ENCODE assay signal across 21 mouse cellular contexts in genomic region chr10:120848677-120849076, GRCm38 (mm10). TPM values are rescaled to one million over a fixed set of nuclear protein-coding genes. Genes with fewer than 3 reads are reported as not detected.
A peak's percentile ranks its signal among the peaks of the same experiment; 100 is the strongest.
DNase-seq lines count a peak whose midpoint lies in the region; ATAC-seq and TF ChIP-seq lines count a peak whose summit lies in the region.
"Had no signal": no experiment of that assay in that cellular context is flagged by ENCODE, and none has a peak within 500 bp of the region (broad histone marks: within the 10 kb centered on the region; RNA-seq: fewer than 3 reads in every experiment).

No protein-coding gene starts in this region.

- H3K4me2 ChIP-seq in forebrain, postnatal 0 days (ENCODE audit: low read depth) = no peak overlapping the region
- H3K4me2 ChIP-seq: forebrain, embryonic 15.5 days; heart, embryonic 13.5 days; hindbrain, embryonic 15.5 days had no signal

- peaks cover 14% of the 10 kb centered on the region for H3K36me3 ChIP-seq in forebrain, embryonic 10.5 days (replicated peaks)
- H3K36me3 ChIP-seq in forebrain, postnatal 0 days (ENCODE audit: insufficient read depth) = no peaks in the 10 kb centered on the region
- no peaks in the 10 kb centered on the region for H3K36me3 ChIP-seq in macrophage (ENCODE audit: inconsistent target)
- H3K36me3 ChIP-seq: forebrain, embryonic 15.5 days; G1E; hindbrain, embryonic 15.5 days had no signal

- WGBS in forebrain, embryonic 10.5 days = 80% methylated on average over 7 of the region's 7 CpGs
- WGBS in forebrain, postnatal 0 days = 75% methylated on average over 7 of the region's 7 CpGs
- 35% methylated on average over 7 of the region's 7 CpGs for WGBS in macrophage (ENCODE audit: missing documents)

- peak overlapping the region; percentile 58 for H3K27ac ChIP-seq in forebrain, embryonic 10.5 days
- H3K27ac ChIP-seq in forebrain, postnatal 0 days (ENCODE audit: low read depth, low read length) = no peak overlapping the region
- peak overlapping the region; percentile 36 for H3K27ac ChIP-seq in bone marrow macrophage, adult 2 months (ENCODE audit: insufficient read depth, low read depth, low read length)
- H3K27ac ChIP-seq in macrophage = peak overlapping the region; percentile 52
- H3K27ac ChIP-seq: forebrain, embryonic 15.5 days; gastrocnemius, adult 2 months; heart, embryonic 13.5 days; hindbrain, embryonic 15.5 days had no signal

- TF ChIP-seq POLR2A in bone marrow macrophage, adult 2 months (IDR thresholded peaks at IDR 0.05; ENCODE audit: borderline replicate concordance, low read depth, low read length) = no peak

- H3K4me1 ChIP-seq in forebrain, embryonic 10.5 days = peaks cover 55% of the 10 kb centered on the region
- no peaks in the 10 kb centered on the region for H3K4me1 ChIP-seq in forebrain, postnatal 0 days (ENCODE audit: insufficient read depth)
- peaks cover 7% of the 10 kb centered on the region for H3K4me1 ChIP-seq in bone marrow macrophage, adult 2 months (ENCODE audit: control insufficient read depth, insufficient read depth, low read length)

- peaks cover 6% of the 10 kb centered on the region for H3K27me3 ChIP-seq in forebrain, embryonic 10.5 days (ENCODE audit: poor library complexity, severe bottlenecking)
- no peaks in the 10 kb centered on the region; the same call in none of the 2 replicates for H3K27me3 ChIP-seq in forebrain, postnatal 0 days (ENCODE audit: insufficient read depth, low read length)
- H3K27me3 ChIP-seq: forebrain, embryonic 15.5 days; heart, embryonic 13.5 days; hindbrain, embryonic 15.5 days had no signal

- no peak for TF ChIP-seq CTCF in forebrain, postnatal 0 days (IDR thresholded peaks at IDR 0.05; ENCODE audit: low read depth)
- no peak for TF ChIP-seq CTCF in bone marrow macrophage, adult 2 months (IDR thresholded peaks at IDR 0.05; ENCODE audit: low read depth, low read length)

- H3K4me3 ChIP-seq in forebrain, embryonic 10.5 days = no peak overlapping the region
- no peak overlapping the region for H3K4me3 ChIP-seq in forebrain, postnatal 0 days (ENCODE audit: low read depth, low read length)
- no peak overlapping the region for H3K4me3 ChIP-seq in bone marrow macrophage, adult 2 months (ENCODE audit: insufficient read depth, low read length)
- no peak overlapping the region for H3K4me3 ChIP-seq in macrophage (ENCODE audit: inconsistent target)
- H3K4me3 ChIP-seq: forebrain, embryonic 15.5 days; gastrocnemius, adult 2 months; heart, embryonic 13.5 days; hindbrain, embryonic 15.5 days had no signal

- H3K9me3 ChIP-seq in forebrain, embryonic 10.5 days = 0 out of 2 replicates have a peak, but pooled peaks cover 7% of the 10 kb centered on the region
- H3K9me3 ChIP-seq in forebrain, postnatal 0 days (ENCODE audit: low read length) = no peaks in the 10 kb centered on the region
- H3K9me3 ChIP-seq: forebrain, embryonic 15.5 days; heart, embryonic 13.5 days; hindbrain, embryonic 15.5 days had no signal

- no peaks in the 10 kb centered on the region for H3K79me2 ChIP-seq in macrophage (ENCODE audit: inconsistent target)

- no peak for ATAC-seq in forebrain, postnatal 0 days
- ATAC-seq in granulocyte monocyte progenitor cell, adult 5-6 weeks (replicated peaks; ENCODE audit: poor library complexity, severe bottlenecking) = peak; percentile 95
- ATAC-seq in CD4-positive, CD25-positive, alpha-beta regulatory T cell, adult 4 months = no peak
- ATAC-seq: forebrain, embryonic 15.5 days; intestine, postnatal 0 days; liver, postnatal 0 days had no signal

- no peak for DNase-seq in forebrain, embryonic 10.5 days (ENCODE audit: extremely low spot score, low spot score)
- no peak for DNase-seq in forebrain, postnatal 0 days
- DNase-seq in left cerebral cortex, adult 18-20 months (ENCODE audit: low spot score in 2 of 2) = no peak
- DNase-seq in frontal cortex, postnatal 25 days (ENCODE audit: low spot score in 2 of 2) = no peak
- DNase-seq: adrenal gland, postnatal 25 days; cerebellum, adult 18-20 months; cerebellum, postnatal 25 days; gastrocnemius, adult 2 months; liver; liver, postnatal 0 days; right cerebral cortex, adult 18-20 months; thymus, postnatal 25 days had no signal

- no peak overlapping the region for H3K9ac ChIP-seq in forebrain, postnatal 0 days
- H3K9ac ChIP-seq: forebrain, embryonic 15.5 days; heart, embryonic 13.5 days; hindbrain, embryonic 15.5 days; liver, postnatal 0 days had no signal

RNA-seq across cellular contexts. Expression of gene Msrb3, which starts 50.2 kb away (rescaled TPM):
- polyA plus RNA-seq in forebrain, embryonic 10.5 days (2016; fragmentation: Nextera tagmentation; extraction: Ambion mirVana) = 4.9 and 5.7 TPM in 2 replicates
- 3.2 and 6.1 TPM in 2 replicates for total RNA-seq in forebrain, postnatal 0 days (2014; rRNA removed)
- 0.67 and 1.5 TPM in 2 replicates for polyA plus RNA-seq in forebrain, postnatal 0 days (2015; fragmentation: Nextera tagmentation; extraction: Ambion mirVana)
- polyA plus RNA-seq in bone marrow macrophage, adult 2 months (2012; ENCODE audit: insufficient read depth, insufficient read length, missing spikeins) = 0.52 and 0.76 TPM in 2 replicates
- total RNA-seq in granulocyte monocyte progenitor cell, adult 5-6 weeks (2014; fragmentation: Nextera tagmentation) = 0.60 and 0.84 TPM in 2 replicates
- 0.36 and 0.52 TPM in 2 replicates for total RNA-seq in granulocyte monocyte progenitor cell, adult 5-6 weeks (2017)
- total RNA-seq in macrophage (2018; cell fraction: chromatin; rRNA removed) = 1 to 10 TPM in 1 of 26 experiments, under 1 TPM in 10, not detected in 15; 0.16 to 9.2 (median 0.34) TPM
- under 1 TPM in 21 of 26 experiments, not detected in 5; 0.03 to 0.39 (median 0.09) TPM for total RNA-seq in macrophage (2018; cell fraction: cytosol; rRNA removed)
- 1 to 10 TPM in 1 of 26 experiments, under 1 TPM in 14, not detected in 11; 0.10 to 1.3 (median 0.18) TPM for total RNA-seq in macrophage (2018; cell fraction: nucleus; rRNA removed)
- 0.06 to 0.13 TPM (median 0.10 TPM) in 3 replicates for polyA plus RNA-seq in macrophage (2018)
- under 1 TPM; 0.48 to 0.61 TPM for polyA plus RNA-seq in CD4-positive, CD25-positive, alpha-beta regulatory T cell, adult 4 months (2017; shearing (Covaris generic))
- total RNA-seq in left cerebral cortex, adult 18-20 months (2021) = 1 to 10 TPM; 7.3 TPM
- polyA plus RNA-seq: G1E had no signal
